ENCODE assay signal across 10 mouse cellular contexts in the genomic region with DNA sequence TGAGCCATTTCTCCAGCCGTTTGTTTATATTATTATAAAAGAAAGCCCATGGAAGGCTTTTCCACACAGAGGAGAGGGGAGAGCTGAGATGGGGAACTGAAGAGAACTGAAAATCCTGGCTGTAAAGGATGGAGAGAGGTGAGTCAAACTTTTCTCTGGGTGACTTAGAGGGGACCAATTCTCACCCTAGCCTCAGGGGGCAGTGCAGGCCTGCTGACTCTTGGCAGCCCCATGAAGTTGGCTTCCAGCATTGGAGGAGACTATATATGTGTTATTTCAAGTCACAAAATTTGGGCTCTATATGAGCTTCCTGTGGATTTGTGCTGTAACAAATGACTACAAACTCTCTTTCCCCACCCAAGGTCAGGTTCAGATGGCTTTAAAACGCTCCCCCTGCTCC. TPM values are rescaled to one million over a fixed set of nuclear protein-coding genes. Genes with fewer than 3 reads are reported as not detected.
DNase-seq lines count a peak whose midpoint lies in the region; ATAC-seq and TF ChIP-seq lines count a peak whose summit lies in the region.
"Had no signal": no experiment of that assay in that cellular context is flagged by ENCODE, and none has a peak within 500 bp of the region (broad histone marks: within the 10 kb centered on the region; RNA-seq: fewer than 3 reads in every experiment).

No protein-coding gene starts in this region.

- 73% methylated on average over 2 of the region's 2 CpGs for WGBS in kidney, adult 2 months
- WGBS in embryonic facial prominence, embryonic 10.5 days: 72% methylated on average over 2 of the region's 2 CpGs
- WGBS in forebrain, embryonic 12.5 days: 82% methylated on average over 2 of the region's 2 CpGs

- H3K9ac ChIP-seq in forebrain, embryonic 12.5 days: no peak overlapping the region
- H3K9ac ChIP-seq: heart, embryonic 15.5 days had no signal

- DNase-seq in kidney, adult 2 months: no peak
- DNase-seq in kidney, adult 8-10 months: no peak
- peak; percentile 33 for DNase-seq in thymus, postnatal 0 days (ENCODE audit: low spot score)
- no peak for DNase-seq in thymus, adult 18-20 months
- peak; percentile 18 for DNase-seq in embryonic facial prominence, embryonic 10.5 days (ENCODE audit: low spot score)
- DNase-seq in embryo, embryonic 10 days (ENCODE audit: low spot score): no peak
- DNase-seq: adrenal gland, postnatal 25 days had no signal

- H3K4me2 ChIP-seq in forebrain, embryonic 12.5 days: no peak overlapping the region
- H3K4me2 ChIP-seq: heart, embryonic 15.5 days; midbrain, embryonic 11.5 days had no signal

- no peak overlapping the region for H3K4me3 ChIP-seq in kidney, adult 2 months (ENCODE audit: insufficient read depth, low read depth, low read length)
- H3K4me3 ChIP-seq in embryonic facial prominence, embryonic 10.5 days: no peak overlapping the region
- no peak overlapping the region for H3K4me3 ChIP-seq in forebrain, embryonic 12.5 days (replicated peaks)
- H3K4me3 ChIP-seq: heart, embryonic 15.5 days had no signal

- TF ChIP-seq POLR2A in kidney, adult 2 months (IDR thresholded peaks at IDR 0.05; ENCODE audit: low read depth, low read length): no peak

- H3K36me3 ChIP-seq in kidney, adult 2 months (ENCODE audit: control insufficient read depth, insufficient read depth, low read length): no peaks in the 10 kb centered on the region
- peaks cover 10% of the 10 kb centered on the region for H3K36me3 ChIP-seq in embryonic facial prominence, embryonic 10.5 days (replicated peaks)
- peaks cover 6% of the 10 kb centered on the region for H3K36me3 ChIP-seq in forebrain, embryonic 12.5 days (replicated peaks)

- no peak for ATAC-seq in forebrain, embryonic 12.5 days (ENCODE audit: low FRiP score)

- H3K9me3 ChIP-seq in embryonic facial prominence, embryonic 10.5 days: 0 out of 2 replicates have a peak, but pooled peaks cover 4% of the 10 kb centered on the region
- H3K9me3 ChIP-seq in forebrain, embryonic 12.5 days: no peaks in the 10 kb centered on the region
- H3K9me3 ChIP-seq: heart, embryonic 15.5 days had no signal

- peak; percentile 55 for TF ChIP-seq CTCF in kidney, adult 2 months (conservative IDR thresholded peaks at IDR 0.05; ENCODE audit: insufficient read depth, insufficient read length, low read depth, low read length)

- H3K27ac ChIP-seq in kidney, adult 2 months (ENCODE audit: insufficient read depth, low read depth, low read length): no peak overlapping the region
- no peak overlapping the region for H3K27ac ChIP-seq in embryonic facial prominence, embryonic 10.5 days (replicated peaks)
- no peak overlapping the region for H3K27ac ChIP-seq in forebrain, embryonic 12.5 days
- H3K27ac ChIP-seq: heart, embryonic 15.5 days had no signal

- no peaks in the 10 kb centered on the region for H3K27me3 ChIP-seq in kidney, adult 2 months (replicated peaks; ENCODE audit: control insufficient read depth, insufficient read depth, low read length)
- no peaks in the 10 kb centered on the region for H3K27me3 ChIP-seq in embryonic facial prominence, embryonic 10.5 days (replicated peaks; ENCODE audit: low read depth, poor library complexity, severe bottlenecking)
- H3K27me3 ChIP-seq in forebrain, embryonic 12.5 days: no peaks in the 10 kb centered on the region
- H3K27me3 ChIP-seq: heart, embryonic 15.5 days had no signal

- no peaks in the 10 kb centered on the region for H3K4me1 ChIP-seq in kidney, adult 2 months (ENCODE audit: control insufficient read depth, insufficient read depth, low read length)
- H3K4me1 ChIP-seq in embryonic facial prominence, embryonic 10.5 days: no peaks in the 10 kb centered on the region
- no peaks in the 10 kb centered on the region for H3K4me1 ChIP-seq in forebrain, embryonic 12.5 days
- H3K4me1 ChIP-seq: heart, embryonic 15.5 days had no signal

RNA-seq across cellular contexts. Expression of a gene that starts 8.5 kb away (rescaled TPM):
- polyA plus RNA-seq in kidney, adult 2 months (2012; rRNA removed): 13.3 and 18.5 TPM in 2 replicates
- polyA plus RNA-seq in thymus, postnatal 0 days (2015; fragmentation: Nextera tagmentation; extraction: Ambion mirVana): 16.2 TPM in 2 replicates
- polyA plus RNA-seq in embryonic facial prominence, embryonic 10.5 days (2016; fragmentation: Nextera tagmentation; extraction: Ambion mirVana): 157 and 158 TPM in 2 replicates
- 70.3 and 72.7 TPM in 2 replicates for polyA plus RNA-seq in forebrain, embryonic 12.5 days (2016; fragmentation: Nextera tagmentation; extraction: Ambion mirVana)

Comparison
In these comparisons a context has a peak if more than half of its experiments do, and no peak if none do; other contexts are left out.
1. DNase-seq: peak in thymus, postnatal 0 days (single experiment) and embryonic facial prominence, embryonic 10.5 days (single experiment); none in kidney, adult 2 months (single experiment), kidney, adult 8-10 months (0 of 2), thymus, adult 18-20 months (0 of 2) and embryo, embryonic 10 days (single experiment).